Mouse (Mus musculus) MEL (cell line): Measurements from ENCODE around the gene Pfkfb4. TPM values are rescaled to one million over a fixed set of nuclear protein-coding genes. Genes with fewer than 3 reads are reported as not detected.

Experiments used
- DNase-seq: peaks from one replicate; pipeline ENCODE4 v3.0.0; 2011; ENCODE audit warnings: low read depth, low spot score
- H3K27ac ChIP-seq: 2 replicates; pipeline ENCODE4 v1.5.1; 2012; ENCODE audit warnings: low read depth, mild to moderate bottlenecking, control low read depth, low read length, moderate library complexity; ENCODE audit not compliant: control insufficient read depth
- H3K27me3 ChIP-seq, 2 experiments: fragments of 150-350 bp in 1 of 2; sonication (generic) in 1 of 2; 2 replicates each; pipeline ENCODE4 v1.6.1; 2012; ENCODE audit warnings: low read length in 2 of 2, mild to moderate bottlenecking in 2 of 2, improper control_type of control experiment in 1 of 2, moderate library complexity in 1 of 2; ENCODE audit not compliant: insufficient read depth in 2 of 2, control insufficient read depth in 1 of 2
- H3K36me3 ChIP-seq, 2 experiments: 2 replicates each; pipeline ENCODE4 v1.6.1; 2012 to 2014; ENCODE audit warnings: low read length in 2 of 2, improper control_type of control experiment in 1 of 2, inconsistent platforms in 1 of 2, mild to moderate bottlenecking in 1 of 2; ENCODE audit not compliant: insufficient read depth in 2 of 2, control insufficient read depth in 1 of 2
- H3K4me1 ChIP-seq, 2 experiments: fragments of 150-350 bp in 1 of 2; sonication (generic) in 1 of 2; 2 replicates each; pipeline ENCODE4 v1.6.1; 2012; ENCODE audit warnings: low read length in 2 of 2, improper control_type of control experiment in 1 of 2, mild to moderate bottlenecking in 1 of 2; ENCODE audit not compliant: insufficient read depth in 2 of 2, control insufficient read depth in 1 of 2
- H3K4me3 ChIP-seq, 2 experiments: fragments of 150-350 bp in 1 of 2; sonication (generic) in 1 of 2; 2 replicates each; pipeline ENCODE4 v1.5.1; 2012; ENCODE audit warnings: low read depth in 2 of 2, low read length in 2 of 2, mild to moderate bottlenecking in 2 of 2, moderate library complexity in 2 of 2, control low read depth in 1 of 2, improper control_type of control experiment in 1 of 2; ENCODE audit not compliant: control insufficient read depth in 1 of 2, insufficient read depth in 1 of 2
- H3K79me2 ChIP-seq: 2 replicates; pipeline ENCODE4 v1.6.1; 2012; ENCODE audit warnings: mild to moderate bottlenecking, low read length, moderate library complexity; ENCODE audit not compliant: control insufficient read depth, poor library complexity, insufficient read depth
- H3K9ac ChIP-seq: 2 replicates; pipeline ENCODE4 v1.6.1; 2012; ENCODE audit warnings: low read depth, mild to moderate bottlenecking, control low read depth, low read length, moderate library complexity; ENCODE audit not compliant: control insufficient read depth, poor library complexity, severe bottlenecking
- H3K9me3 ChIP-seq: fragments of 150-350 bp; sonication (generic); replicated peaks from 2 replicates; pipeline ENCODE4 v1.6.1; 2012; ENCODE audit warnings: mild to moderate bottlenecking, low read length, improper control_type of control experiment, moderate library complexity; ENCODE audit not compliant: insufficient read depth
- BHLHE40 ChIP-seq: IDR thresholded peaks from 2 replicates; pipeline ENCODE4 v1.6.1; 2012; ENCODE audit warnings: low read depth, mild to moderate bottlenecking, inconsistent platforms, low read length, improper control_type of control experiment, borderline replicate concordance
- CHD1 ChIP-seq: IDR thresholded peaks from 2 replicates; pipeline ENCODE4 v1.6.1; 2012; ENCODE audit warnings: low read depth, mild to moderate bottlenecking, inconsistent platforms, low read length, improper control_type of control experiment
- CHD2 ChIP-seq: IDR thresholded peaks from 2 replicates; pipeline ENCODE4 v1.6.1; 2011; ENCODE audit warnings: low read length, improper control_type of control experiment
- CTCF ChIP-seq, 3 experiments: IDR thresholded peaks in 2 of 3; conservative IDR thresholded peaks in 1 of 3; 2 replicates each; pipeline ENCODE4 v1.5.1; 2011 to 2012; ENCODE audit warnings: low read length in 3 of 3, low read depth in 2 of 3, mild to moderate bottlenecking in 2 of 3, improper control_type of control experiment in 1 of 3, inconsistent platforms in 1 of 3, mixed read lengths in 1 of 3, moderate library complexity in 1 of 3; ENCODE audit not compliant: control insufficient read depth in 1 of 3, insufficient read depth in 1 of 3, poor library complexity in 1 of 3, severe bottlenecking in 1 of 3
- E2F4 ChIP-seq: IDR thresholded peaks from 2 replicates; pipeline ENCODE4 v1.6.1; 2011; ENCODE audit warnings: low read depth, low read length, improper control_type of control experiment, borderline replicate concordance
- ELF1 ChIP-seq: IDR thresholded peaks from 2 replicates; pipeline ENCODE4 v1.6.1; 2014; ENCODE audit warnings: low read depth, mild to moderate bottlenecking, inconsistent platforms, low read length, improper control_type of control experiment, moderate library complexity
- EP300 ChIP-seq, 2 experiments: IDR thresholded peaks; 2 replicates each; pipeline ENCODE4 v1.6.1; 2011; ENCODE audit warnings: improper control_type of control experiment in 2 of 2, low read length in 2 of 2, low read depth in 1 of 2, mild to moderate bottlenecking in 1 of 2
- ETS1 ChIP-seq: IDR thresholded peaks from 2 replicates; pipeline ENCODE4 v1.6.1; 2012; ENCODE audit warnings: low read depth, mild to moderate bottlenecking, inconsistent platforms, low read length, improper control_type of control experiment, moderate library complexity
- GABPA ChIP-seq: IDR thresholded peaks from 2 replicates; pipeline ENCODE4 v1.6.1; 2012; ENCODE audit warnings: low read depth, mild to moderate bottlenecking, inconsistent platforms, low read length, improper control_type of control experiment, moderate library complexity
- GATA1 ChIP-seq: IDR thresholded peaks from 2 replicates; pipeline ENCODE4 v1.6.1; 2011; ENCODE audit warnings: low read depth, low read length, improper control_type of control experiment
- HCFC1 ChIP-seq: IDR thresholded peaks from 2 replicates; pipeline ENCODE4 v1.6.1; 2012; ENCODE audit warnings: low read depth, mild to moderate bottlenecking, inconsistent platforms, low read length, improper control_type of control experiment, moderate library complexity
- JUND ChIP-seq: IDR thresholded peaks from 2 replicates; pipeline ENCODE4 v1.6.1; 2011; ENCODE audit warnings: low read depth, mild to moderate bottlenecking, improper control_type of control experiment, low read length
- KAT2A ChIP-seq: conservative IDR thresholded peaks from 2 replicates; pipeline ENCODE4 v1.6.1; 2012; ENCODE audit warnings: low read depth, low read length, improper control_type of control experiment, inconsistent platforms
- MAFK ChIP-seq: IDR thresholded peaks from 2 replicates; pipeline ENCODE4 v1.6.1; 2011; ENCODE audit warnings: low read depth, mild to moderate bottlenecking, low read length, improper control_type of control experiment, borderline replicate concordance
- MAX ChIP-seq: IDR thresholded peaks from 2 replicates; pipeline ENCODE4 v1.6.1; 2011; ENCODE audit warnings: low read length, improper control_type of control experiment
- MAZ ChIP-seq: IDR thresholded peaks from 2 replicates; pipeline ENCODE4 v1.6.1; 2012; ENCODE audit warnings: low read depth, mild to moderate bottlenecking, inconsistent platforms, low read length, improper control_type of control experiment
- MEF2A ChIP-seq: IDR thresholded peaks from 2 replicates; pipeline ENCODE4 v1.6.1; 2014; ENCODE audit warnings: low read depth, mild to moderate bottlenecking, inconsistent platforms, low read length, improper control_type of control experiment; ENCODE audit not compliant: poor library complexity, insufficient replicate concordance, severe bottlenecking; ENCODE audit errors: extremely low read depth
- MXI1 ChIP-seq: IDR thresholded peaks from 2 replicates; pipeline ENCODE4 v1.6.1; 2011; ENCODE audit warnings: mild to moderate bottlenecking, low read depth, low read length, improper control_type of control experiment
- MYB ChIP-seq: IDR thresholded peaks from 2 replicates; pipeline ENCODE4 v1.6.1; 2011; ENCODE audit warnings: mild to moderate bottlenecking, low read depth, low read length, improper control_type of control experiment
- MYC ChIP-seq: IDR thresholded peaks from 2 replicates; pipeline ENCODE4 v1.6.1; 2011; ENCODE audit warnings: low read depth, mild to moderate bottlenecking, low read length, improper control_type of control experiment, moderate library complexity
- NELFE ChIP-seq: IDR thresholded peaks from 2 replicates; pipeline ENCODE4 v1.6.1; 2011; ENCODE audit warnings: low read depth, low read length, improper control_type of control experiment
- NRF1 ChIP-seq: IDR thresholded peaks from 2 replicates; pipeline ENCODE4 v1.6.1; 2014; ENCODE audit warnings: low read depth, mild to moderate bottlenecking, inconsistent platforms, low read length, improper control_type of control experiment, moderate library complexity; ENCODE audit not compliant: poor library complexity, insufficient read depth, severe bottlenecking
- POLR2A ChIP-seq, 2 experiments: IDR thresholded peaks; 2 replicates each; pipeline ENCODE4 v1.6.1; 2011 to 2012; ENCODE audit warnings: low read length in 2 of 2, mild to moderate bottlenecking in 2 of 2, control low read depth in 1 of 2, improper control_type of control experiment in 1 of 2, low read depth in 1 of 2, moderate library complexity in 1 of 2; ENCODE audit not compliant: control insufficient read depth in 1 of 2, insufficient read depth in 1 of 2, poor library complexity in 1 of 2
- POLR2AphosphoS2 ChIP-seq: IDR thresholded peaks from 2 replicates; pipeline ENCODE4 v1.6.1; 2011; ENCODE audit warnings: low read length, improper control_type of control experiment
- POLR2AphosphoS5 ChIP-seq: IDR thresholded peaks from 2 replicates; pipeline ENCODE4 v1.6.1; 2012; ENCODE audit warnings: low read depth, borderline replicate concordance, mild to moderate bottlenecking, inconsistent platforms, low read length, moderate library complexity, mixed read lengths
- RAD21 ChIP-seq: IDR thresholded peaks from 2 replicates; pipeline ENCODE4 v1.6.1; 2011; ENCODE audit warnings: mild to moderate bottlenecking, low read depth, low read length, improper control_type of control experiment
- RCOR1 ChIP-seq: IDR thresholded peaks from 2 replicates; pipeline ENCODE4 v1.6.1; 2012; ENCODE audit warnings: low read depth, mild to moderate bottlenecking, inconsistent platforms, low read length, improper control_type of control experiment
- SIN3A ChIP-seq: IDR thresholded peaks from 2 replicates; pipeline ENCODE4 v1.6.1; 2012; ENCODE audit warnings: low read length, improper control_type of control experiment, inconsistent platforms
- SMC3 ChIP-seq: IDR thresholded peaks from 2 replicates; pipeline ENCODE4 v1.6.1; 2011; ENCODE audit warnings: low read depth, low read length, improper control_type of control experiment
- TAL1 ChIP-seq: IDR thresholded peaks from 2 replicates; pipeline ENCODE4 v1.6.1; 2012; ENCODE audit warnings: mild to moderate bottlenecking, inconsistent platforms, low read length, moderate library complexity, mixed read lengths
- TBP ChIP-seq: IDR thresholded peaks from 2 replicates; pipeline ENCODE4 v1.8.0; 2011; ENCODE audit warnings: low read depth, low read length, improper control_type of control experiment
- TCF12 ChIP-seq: IDR thresholded peaks from 2 replicates; pipeline ENCODE4 v1.6.1; 2014; ENCODE audit warnings: low read depth, mild to moderate bottlenecking, inconsistent platforms, low read length, improper control_type of control experiment, moderate library complexity
- UBTF ChIP-seq: IDR thresholded peaks from 2 replicates; pipeline ENCODE4 v1.6.1; 2012; ENCODE audit warnings: low read depth, mild to moderate bottlenecking, inconsistent platforms, low read length, improper control_type of control experiment, moderate library complexity, borderline replicate concordance; ENCODE audit not compliant: insufficient read depth
- USF2 ChIP-seq, 2 experiments: IDR thresholded peaks; 2 replicates each; pipeline ENCODE4 v1.6.1; 2011 to 2012; ENCODE audit warnings: improper control_type of control experiment in 2 of 2, low read length in 2 of 2, borderline replicate concordance in 1 of 2, inconsistent platforms in 1 of 2, low read depth in 1 of 2, mild to moderate bottlenecking in 1 of 2; ENCODE audit not compliant: insufficient read depth in 1 of 2
- ZC3H11A ChIP-seq: IDR thresholded peaks from 2 replicates; pipeline ENCODE4 v1.6.1; 2012; ENCODE audit warnings: low read depth, mild to moderate bottlenecking, inconsistent platforms, low read length, improper control_type of control experiment
- ZKSCAN1 ChIP-seq: IDR thresholded peaks from 2 replicates; pipeline ENCODE4 v1.6.1; 2012; ENCODE audit warnings: low read depth, mild to moderate bottlenecking, inconsistent platforms, low read length, improper control_type of control experiment, moderate library complexity
- ZMIZ1 ChIP-seq: IDR thresholded peaks from 2 replicates; pipeline ENCODE4 v1.6.1; 2012; ENCODE audit warnings: low read depth, mild to moderate bottlenecking, inconsistent platforms, low read length, improper control_type of control experiment, moderate library complexity
- ZNF384 ChIP-seq: IDR thresholded peaks from 2 replicates; pipeline ENCODE4 v1.6.1; 2012; ENCODE audit warnings: low read depth, mild to moderate bottlenecking, inconsistent platforms, low read length, improper control_type of control experiment
- polyA plus RNA-seq, 2 experiments: library from polyadenylated mRNA; stranded (reverse) in 1 of 2; unstranded in 1 of 2; fragments of >175 nt in 1 of 2; fragments of >200 nt in 1 of 2; gene quantifications; 2 replicates each; pipeline versions ENCODE4 v1.2.1 to v1.2.4; 2012; ENCODE audit warnings: low replicate concordance in 2 of 2, low read depth in 1 of 2; ENCODE audit not compliant: insufficient read length in 2 of 2, insufficient read depth in 1 of 2, missing spikeins in 1 of 2
- total RNA-seq: library from RNA; depleted of rRNA; stranded (reverse); fragments of 300-350 nt; gene quantifications from 2 replicates; pipeline ENCODE4 v1.2.3, GENCODE M21; 2012

Pfkfb4 gene
- total and polyA plus RNA-seq, 3 experiments = 3.2 to 6.4 TPM; not detected in 1

- no peaks in the 10 kb centered on the region for H3K9me3 ChIP-seq
- peaks cover 5 to 32% of the 10 kb centered on the region in 2 experiments for H3K4me1 ChIP-seq
- H3K9ac ChIP-seq = 0 out of 2 replicates have a peak overlapping the region, but pooled peaks have one; percentile 1
- H3K27me3 ChIP-seq = no peaks in the 10 kb centered on the region
- peak overlapping the region; percentile 75 for H3K27ac ChIP-seq
- peaks cover 4% of the 10 kb centered on the region for H3K79me2 ChIP-seq
- DNase-seq = peak; percentile 87
- no peak overlapping the region for H3K4me3 ChIP-seq
- H3K36me3 ChIP-seq = peaks cover 0 to 26% of the 10 kb centered on the region in 2 experiments; a peak in 2 of 4 replicates
- no peak for TF ChIP-seq CHD1
- TF ChIP-seq ETS1 = peak; percentile 87
- TF ChIP-seq GABPA = no peak
- TF ChIP-seq MXI1 = peak; percentile 39; the same call in 1 of the 2 replicates
- TF ChIP-seq MAFK = no peak
- TF ChIP-seq TCF12 = peak; percentile 35; the same call in 1 of the 2 replicates
- no peak for TF ChIP-seq UBTF
- peak; percentile 51 to 52 for TF ChIP-seq EP300 (IDR thresholded peaks at IDR 0.05; ENCODE audit: low read depth in 1 of 2, low read length in 2 of 2)
- TF ChIP-seq TBP = no peak
- TF ChIP-seq TAL1 = no peak
- no peak for TF ChIP-seq MAZ
- TF ChIP-seq SMC3 = peak; percentile 21; the same call in 1 of the 2 replicates
- no peak for TF ChIP-seq RCOR1
- no peak for TF ChIP-seq POLR2AphosphoS5
- TF ChIP-seq NELFE = no peak
- TF ChIP-seq HCFC1 = no peak
- TF ChIP-seq MEF2A = peak; percentile 75; the same call in 1 of the 2 replicates
- no peak for TF ChIP-seq BHLHE40
- no peak for TF ChIP-seq KAT2A
- no peak; the same call in 1 of the 2 replicates for TF ChIP-seq CHD2
- no peak for TF ChIP-seq POLR2AphosphoS2
- no peak for TF ChIP-seq ZNF384
- TF ChIP-seq SIN3A = peak; percentile 70
- TF ChIP-seq RAD21 = no peak
- TF ChIP-seq ELF1 = peak; percentile 16; the same call in 1 of the 2 replicates
- TF ChIP-seq ZKSCAN1 = no peak
- no peak for TF ChIP-seq CTCF (IDR thresholded peaks at IDR 0.05 in 2 of 3, conservative IDR thresholded peaks at IDR 0.05 in 1 of 3; ENCODE audit: control insufficient read depth in 1 of 3, insufficient read depth in 1 of 3, low read depth in 2 of 3, low read length in 3 of 3, poor library complexity in 1 of 3, severe bottlenecking in 1 of 3)
- TF ChIP-seq ZC3H11A = no peak
- TF ChIP-seq NRF1 = no peak
- TF ChIP-seq GATA1 = peak; percentile 41; the same call in 1 of the 2 replicates
- no peak for TF ChIP-seq MAX
- no peak for TF ChIP-seq MYB
- no peak for TF ChIP-seq MYC
- no peak for TF ChIP-seq USF2 (IDR thresholded peaks at IDR 0.05; ENCODE audit: borderline replicate concordance in 1 of 2, insufficient read depth in 1 of 2, low read depth in 1 of 2, low read length in 2 of 2)
- no peak for TF ChIP-seq ZMIZ1
- no peak for TF ChIP-seq POLR2A (IDR thresholded peaks at IDR 0.05; ENCODE audit: control insufficient read depth in 1 of 2, insufficient read depth in 1 of 2, low read depth in 1 of 2, low read length in 2 of 2, poor library complexity in 1 of 2)
- TF ChIP-seq JUND = 0 out of 2 replicates have a peak, but pooled peaks have one; percentile 40
- TF ChIP-seq E2F4 = no peak
These were observed 66.0 kb downstream of the Pfkfb4 start for GRCm38 (mm10) chr9:109057543-109057942.
